Mouse (Mus musculus) limb, embryonic 13.5 days (tissue): Measurements from ENCODE around the gene Cpn1. TPM values are rescaled to one million over a fixed set of nuclear protein-coding genes. Genes with fewer than 3 reads are reported as not detected.

Source experiments
- ATAC-seq: fragments of 200-750 bp; cut with Nextera tagmentation; 2 replicates; pipeline ENCODE4 v1.8.0; 2017; ENCODE audit warnings: low read depth, moderate number of reproducible peaks, moderate TSS enrichment; ENCODE audit not compliant: low FRiP score
- H3K27ac ChIP-seq: fragments of 300-500 bp; sonication (generic); 2 replicates; pipeline ENCODE4 v1.5.1; 2015; ENCODE audit warnings: inconsistent platforms, mild to moderate bottlenecking, moderate library complexity
- H3K27me3 ChIP-seq: fragments of 300-500 bp; sonication (generic); 2 replicates; pipeline ENCODE4 v1.6.1; 2015; ENCODE audit warnings: mild to moderate bottlenecking, inconsistent platforms
- H3K36me3 ChIP-seq: fragments of 300-500 bp; sonication (generic); 2 replicates; pipeline ENCODE4 v1.6.1; 2015; ENCODE audit warnings: inconsistent platforms, mild to moderate bottlenecking, moderate library complexity
- H3K4me1 ChIP-seq: fragments of 300-500 bp; sonication (generic); 2 replicates; pipeline ENCODE4 v1.6.1; 2015; ENCODE audit warnings: inconsistent platforms
- H3K4me2 ChIP-seq: fragments of 300-500 bp; sonication (generic); replicated peaks from 2 replicates; pipeline ENCODE4 v1.6.1; 2015; ENCODE audit warnings: inconsistent platforms, mild to moderate bottlenecking, moderate library complexity
- H3K4me3 ChIP-seq: fragments of 300-500 bp; sonication (generic); 2 replicates; pipeline ENCODE4 v1.5.1; 2015; ENCODE audit warnings: moderate library complexity, mild to moderate bottlenecking, inconsistent platforms
- H3K9ac ChIP-seq: fragments of 300-500 bp; sonication (generic); 2 replicates; pipeline ENCODE4 v1.6.1; 2015; ENCODE audit warnings: mild to moderate bottlenecking, inconsistent platforms
- H3K9me3 ChIP-seq: fragments of 300-500 bp; sonication (generic); 2 replicates; pipeline ENCODE4 v1.6.1; 2016; ENCODE audit warnings: inconsistent platforms
- WGBS: fragments of 180-500 bp; shearing (Covaris S2); methylation state at CpG from one replicate; pipeline ENCODE4 v1.1.7; 2015; 5-methylcytosine and 5-hydroxymethylcytosine counted together
- polyA plus RNA-seq: library from polyadenylated mRNA; unstranded; fragments of >200 nt; fragmentation: Nextera tagmentation; extraction: Ambion mirVana; gene quantifications from 2 replicates; pipeline ENCODE4 v1.2.1, GENCODE M21; 2015

The Cpn1 gene
- polyA plus RNA-seq, 1 experiment from 2014 or later, result 0.15 TPM

GRCm38 (mm10) chr19:43916586-43917405 lies 69.6 kb downstream of the Cpn1 start:
- WGBS, result 64% methylated on average over 21 of the region's 21 CpGs
- H3K36me3 ChIP-seq, result peaks cover 4% of the 10 kb centered on the region
- H3K4me1 ChIP-seq, result peaks cover 48% of the 10 kb centered on the region
- H3K4me2 ChIP-seq, result no peak overlapping the region
- H3K9me3 ChIP-seq, result no peaks in the 10 kb centered on the region
- H3K27me3 ChIP-seq, result peaks cover 3% of the 10 kb centered on the region; the same call in 1 of the 2 replicates
- no peak for ATAC-seq
- H3K27ac ChIP-seq, result no peak overlapping the region
- no peak overlapping the region for H3K4me3 ChIP-seq
- H3K9ac ChIP-seq, result no peak overlapping the region

GRCm38 (mm10) chr19:43915431-43915830 lies 70.9 kb downstream of the Cpn1 start:
- Histone ChIP-seq H3K9me3 (no peaks in the 10 kb centered on the region), H3K27ac (no peak overlapping the region), H3K4me2 (no peak overlapping the region), H3K9ac (no peak overlapping the region), H3K36me3 (peaks cover 17% of the 10 kb centered on the region), H3K4me1 (peaks cover 36% of the 10 kb centered on the region), H3K4me3 (no peak overlapping the region), H3K27me3 (no peaks in the 10 kb centered on the region)
- ATAC-seq, result no peak
- WGBS, result 76% methylated on average over 9 of the region's 9 CpGs

GRCm38 (mm10) chr19:43914986-43915385 lies 71.4 kb downstream of the Cpn1 start:
- 86% methylated on average over 9 of the region's 9 CpGs for WGBS
- Histone ChIP-seq H3K9me3 (no peaks in the 10 kb centered on the region), H3K4me1 (peaks cover 32% of the 10 kb centered on the region), H3K36me3 (peaks cover 21% of the 10 kb centered on the region), H3K4me2 (no peak overlapping the region), H3K4me3 (no peak overlapping the region), H3K9ac (no peak overlapping the region), H3K27ac (no peak overlapping the region), H3K27me3 (no peaks in the 10 kb centered on the region)
- no peak for ATAC-seq

- no peak for ATAC-seq
- 81% methylated on average over 4 of the region's 4 CpGs for WGBS
Measured at GRCm38 (mm10) chr19:43912775-43913486, 73.4 kb downstream of the Cpn1 start.

GRCm38 (mm10) chr19:43906492-43906891 lies 79.9 kb downstream of the Cpn1 start:
- Histone ChIP-seq H3K4me3 (no peak overlapping the region), H3K4me1 (no peaks in the 10 kb centered on the region; the same call in 1 of the 2 replicates), H3K27me3 (no peaks in the 10 kb centered on the region), H3K9me3 (no peaks in the 10 kb centered on the region), H3K4me2 (no peak overlapping the region), H3K9ac (no peak overlapping the region), H3K27ac (no peak overlapping the region), H3K36me3 (peaks cover 58% of the 10 kb centered on the region)
- WGBS, result 87% methylated on average over 7 of the region's 7 CpGs
- no peak for ATAC-seq

More at GRCm38 (mm10) chr19:43912775-43913486, 73.4 kb downstream of the Cpn1 start:
- no peak overlapping the region for H3K4me2 ChIP-seq
- no peak overlapping the region for H3K27ac ChIP-seq
- H3K4me1 ChIP-seq, result peaks cover 17% of the 10 kb centered on the region
- no peak overlapping the region for H3K4me3 ChIP-seq
- H3K9me3 ChIP-seq, result no peaks in the 10 kb centered on the region
- H3K36me3 ChIP-seq, result peaks cover 38% of the 10 kb centered on the region
- H3K9ac ChIP-seq, result no peak overlapping the region
- H3K27me3 ChIP-seq, result no peaks in the 10 kb centered on the region

Other genes starting within 250 kb of the Cpn1 start
- gene Cutc, start 233.6 kb downstream of the Cpn1 start, polyA plus RNA-seq, result 13.0 and 14.6 TPM in 2 replicates
- gene Cox15, start 233.6 kb downstream of the Cpn1 start, polyA plus RNA-seq, result 11.4 and 14.5 TPM in 2 replicates
- gene Abcc2, start 204.4 kb downstream of the Cpn1 start, polyA plus RNA-seq, result 0.09 and 0.11 TPM in 2 replicates
- 26.7 and 27.3 TPM in 2 replicates for gene Dnmbp, start 46.4 kb downstream of the Cpn1 start, polyA plus RNA-seq
- 0.14 and 0.15 TPM in 2 replicates for gene Cyp2c23, start 42.7 kb upstream of the Cpn1 start, polyA plus RNA-seq
- 34.2 and 34.8 TPM in 2 replicates for gene Erlin1, start 83.2 kb upstream of the Cpn1 start, polyA plus RNA-seq
- gene Chuk, start 120.9 kb upstream of the Cpn1 start, polyA plus RNA-seq, result 42.5 and 46.8 TPM in 2 replicates
- 32.5 and 33.9 TPM in 2 replicates for gene Cwf19l1, start 149.3 kb upstream of the Cpn1 start, polyA plus RNA-seq
- gene Bloc1s2, start 159.9 kb upstream of the Cpn1 start, polyA plus RNA-seq, result 96.2 and 96.4 TPM in 2 replicates
- not detected in 2 replicates for gene Pkd2l1, start 205.9 kb upstream of the Cpn1 start, polyA plus RNA-seq
- not detected in 2 replicates for gene Scd3, start 216.7 kb upstream of the Cpn1 start, polyA plus RNA-seq